Mouse (Mus musculus) forebrain, embryonic 15.5 days (tissue): ENCODE results near the gene Scube2. TPM values are rescaled to one million over a fixed set of nuclear protein-coding genes. Genes with fewer than 3 reads are reported as not detected.
A peak's percentile ranks its signal among the peaks of the same experiment; 100 is the strongest.

Source experiments
- ATAC-seq: fragments of 200-750 bp; cut with Nextera tagmentation; replicated peaks from 2 replicates; pipeline ENCODE4 v1.8.0; 2017; ENCODE audit warnings: mild to moderate bottlenecking, moderate TSS enrichment, moderate library complexity
- H3K27ac ChIP-seq: fragments of 300-500 bp; sonication (generic); replicated peaks from 2 replicates; pipeline ENCODE4 v1.5.1; 2015; ENCODE audit warnings: mild to moderate bottlenecking, inconsistent platforms
- H3K27me3 ChIP-seq: fragments of 300-500 bp; sonication (generic); 2 replicates; pipeline ENCODE4 v1.6.1; 2015; ENCODE audit warnings: inconsistent platforms
- H3K36me3 ChIP-seq: fragments of 300-500 bp; sonication (generic); 2 replicates; pipeline ENCODE4 v1.6.1; 2015; ENCODE audit warnings: mild to moderate bottlenecking, inconsistent platforms
- H3K4me1 ChIP-seq: fragments of 300-500 bp; sonication (generic); 2 replicates; pipeline ENCODE4 v1.6.1; 2015; ENCODE audit warnings: inconsistent platforms
- H3K4me2 ChIP-seq: fragments of 300-500 bp; sonication (generic); replicated peaks from 2 replicates; pipeline ENCODE4 v1.6.1; 2015; ENCODE audit warnings: mild to moderate bottlenecking, inconsistent platforms
- H3K4me3 ChIP-seq: fragments of 300-500 bp; sonication (generic); 2 replicates; pipeline ENCODE4 v1.5.1; 2015; ENCODE audit warnings: mild to moderate bottlenecking, inconsistent platforms
- H3K9ac ChIP-seq: fragments of 300-500 bp; sonication (generic); replicated peaks from 2 replicates; pipeline ENCODE4 v1.6.1; 2015; ENCODE audit warnings: mild to moderate bottlenecking, inconsistent platforms
- H3K9me3 ChIP-seq: fragments of 300-500 bp; sonication (generic); 2 replicates; pipeline ENCODE4 v1.6.1; 2016; ENCODE audit warnings: inconsistent platforms
- WGBS: fragments of 180-500 bp; shearing (Covaris S2); methylation state at CpG from one replicate; pipeline ENCODE4 v1.1.7; 2015; ENCODE audit warnings: mixed read lengths; 5-methylcytosine and 5-hydroxymethylcytosine counted together
- polyA plus RNA-seq: library from polyadenylated mRNA; unstranded; fragments of >200 nt; fragmentation: Nextera tagmentation; extraction: Ambion mirVana; gene quantifications from 2 replicates; pipeline ENCODE4 v1.2.1, GENCODE M21; 2015

Scube2 gene
- polyA plus RNA-seq, 1 experiment from 2014 or later, result 0.92 TPM

DNA sequence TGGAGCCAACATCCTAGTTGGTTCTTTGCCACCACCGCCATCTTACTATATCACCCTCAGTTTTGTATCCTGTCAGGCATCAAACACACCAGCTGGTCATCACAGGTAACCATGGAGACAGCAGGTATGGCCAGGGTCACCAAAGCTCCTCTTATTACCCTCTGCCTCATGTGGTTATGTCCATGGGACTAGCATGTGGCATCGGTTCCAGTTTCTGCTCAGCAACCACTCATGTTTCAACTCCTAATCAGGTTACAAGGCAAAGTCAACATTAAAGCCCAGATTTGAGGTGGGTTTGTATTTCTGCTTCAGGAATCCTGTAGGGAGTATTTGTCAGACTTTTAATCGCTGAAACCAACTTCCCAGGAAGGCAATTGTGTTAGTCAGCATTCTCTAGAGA is 74.7 kb downstream of the Scube2 start:
- no peak overlapping the region for H3K4me3 ChIP-seq
- H3K4me1 ChIP-seq, result no peaks in the 10 kb centered on the region
- H3K9me3 ChIP-seq, result no peaks in the 10 kb centered on the region
- H3K27ac ChIP-seq, result no peak overlapping the region
- H3K27me3 ChIP-seq, result no peaks in the 10 kb centered on the region
- ATAC-seq, result no peak
- no peaks in the 10 kb centered on the region for H3K36me3 ChIP-seq
- WGBS, result 92% methylated on average over 3 of the region's 3 CpGs
- H3K4me2 ChIP-seq, result no peak overlapping the region
- no peak overlapping the region for H3K9ac ChIP-seq

DNA sequence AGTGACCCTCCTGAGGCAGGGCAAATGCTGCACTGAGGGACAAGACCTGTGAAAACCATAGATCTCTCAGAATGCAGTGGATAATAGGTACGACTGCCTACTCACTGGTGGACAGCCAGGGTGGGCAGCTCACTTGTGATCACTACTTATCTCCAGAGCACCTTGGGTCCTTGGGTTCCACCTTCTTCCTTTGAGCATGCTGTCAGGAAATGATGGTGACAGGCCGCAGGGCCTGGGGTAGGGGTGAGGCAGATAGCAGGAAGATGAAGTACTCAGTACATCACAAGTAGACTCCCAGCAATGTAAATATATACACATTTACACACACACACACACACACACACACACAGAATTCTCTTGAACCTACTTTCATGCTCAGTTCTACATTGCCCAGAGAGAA is 77.6 kb downstream of the Scube2 start:
- Histone ChIP-seq H3K9me3 (no peaks in the 10 kb centered on the region), H3K4me2 (no peak overlapping the region), H3K27me3 (peaks cover 5% of the 10 kb centered on the region; the same call in 1 of the 2 replicates), H3K9ac (no peak overlapping the region), H3K4me3 (no peak overlapping the region), H3K36me3 (no peaks in the 10 kb centered on the region), H3K4me1 (peaks cover 9% of the 10 kb centered on the region), H3K27ac (no peak overlapping the region)
- ATAC-seq, result no peak
- WGBS, result 95% methylated on average over 2 of the region's 2 CpGs

- no peaks in the 10 kb centered on the region for H3K36me3 ChIP-seq
- H3K27ac ChIP-seq, result no peak overlapping the region
- ATAC-seq, result no peak; the same call in 1 of the 2 replicates
- H3K4me3 ChIP-seq, result no peak overlapping the region
- H3K27me3 ChIP-seq, result peaks cover 34% of the 10 kb centered on the region
- H3K9me3 ChIP-seq, result no peaks in the 10 kb centered on the region
- 25% methylated on average over 7 of the region's 7 CpGs for WGBS
- no peak overlapping the region for H3K9ac ChIP-seq
- no peak overlapping the region for H3K4me2 ChIP-seq
- peaks cover 26% of the 10 kb centered on the region for H3K4me1 ChIP-seq
Observed at GRCm38 (mm10) chr7:109783281-109783680, 82.2 kb downstream of the Scube2 start.

DNA sequence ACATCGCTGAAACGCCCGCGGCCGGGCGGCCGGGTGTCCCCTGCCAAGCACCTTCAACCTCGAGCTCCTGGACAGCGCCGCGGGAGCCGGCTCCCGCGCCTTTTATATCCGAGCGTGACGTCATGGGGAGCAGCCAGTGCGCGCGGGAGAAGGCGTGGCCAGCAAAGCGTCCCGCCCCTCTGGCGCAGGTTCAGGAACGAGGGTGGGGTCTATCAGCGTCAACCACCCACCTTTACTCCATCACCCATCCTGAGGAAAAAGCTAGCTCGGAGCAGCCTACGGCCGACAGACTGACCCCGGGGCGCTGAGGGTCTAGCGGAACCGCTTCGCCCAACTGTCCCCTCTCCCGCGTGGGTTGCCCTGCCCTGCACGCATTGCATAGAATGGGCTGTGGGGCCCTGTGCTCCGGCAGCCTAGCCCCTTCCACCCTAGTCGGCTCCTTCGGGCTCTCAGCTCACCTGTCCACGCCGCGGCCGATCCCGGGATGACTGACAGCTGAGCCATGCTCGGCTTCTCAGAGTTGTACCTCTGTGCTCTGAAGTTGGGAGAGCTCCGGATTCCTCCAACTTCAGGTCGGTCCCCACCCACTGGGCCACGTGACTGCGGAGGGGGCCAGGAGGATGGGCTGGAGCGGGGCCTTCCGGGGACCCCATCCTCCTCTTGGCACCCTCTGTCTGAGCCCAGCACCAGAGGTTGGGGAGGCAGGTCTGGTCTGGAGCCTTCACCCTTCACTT is 83.8 kb downstream of the Scube2 start, which contains the start of gene Nrip3:
TSS of gene Nrip3 (minus strand) at position 556 of the 734 bp plus-strand sequence.
- peak within 1 kb of the TSS; percentile 58 for H3K4me3 ChIP-seq
- H3K9me3 ChIP-seq, result no peaks in the 10 kb centered on the region
- H3K36me3 ChIP-seq, result no peaks in the 10 kb centered on the region
- peak within 1 kb of the TSS; percentile 48 for H3K9ac ChIP-seq
- ATAC-seq, result peak; percentile 88
- peaks cover 26% of the 10 kb centered on the region for H3K4me1 ChIP-seq
- H3K27me3 ChIP-seq, result peaks cover 37% of the 10 kb centered on the region
- under 1% methylated on average over 52 of the region's 52 CpGs for WGBS
- peak within 1 kb of the TSS; percentile 98 for H3K4me2 ChIP-seq
- no peak within 1 kb of the TSS for H3K27ac ChIP-seq

DNA sequence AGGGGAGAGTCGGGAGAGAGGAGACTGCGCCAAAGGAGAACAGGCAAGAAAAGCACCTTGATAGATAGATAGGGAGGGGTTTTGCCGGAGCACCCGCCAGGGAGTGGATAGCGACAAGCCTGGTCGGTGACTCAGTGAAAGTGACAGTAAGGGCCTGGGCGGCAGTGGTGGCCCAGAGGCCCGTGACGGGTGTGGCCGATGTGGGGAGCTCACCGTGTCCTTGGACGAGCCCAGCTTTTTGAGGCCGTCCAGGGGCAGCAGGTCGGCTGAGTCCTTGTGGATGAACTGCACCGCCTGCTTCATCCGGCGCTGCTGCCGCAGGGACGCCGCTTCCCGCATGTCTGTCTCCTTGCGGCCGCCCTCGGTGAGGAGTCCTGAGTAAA is 84.4 kb downstream of the Scube2 start:
- H3K27me3 ChIP-seq, result peaks cover 37% of the 10 kb centered on the region
- no peak overlapping the region for H3K27ac ChIP-seq
- ATAC-seq, result peak; percentile 47; the same call in 1 of the 2 replicates
- H3K9ac ChIP-seq, result peak overlapping the region; percentile 48
- H3K4me2 ChIP-seq, result peak overlapping the region; percentile 98
- peak overlapping the region; percentile 58 for H3K4me3 ChIP-seq
- no peaks in the 10 kb centered on the region for H3K36me3 ChIP-seq
- H3K9me3 ChIP-seq, result no peaks in the 10 kb centered on the region
- H3K4me1 ChIP-seq, result peaks cover 26% of the 10 kb centered on the region
- 1% methylated on average over 24 of the region's 24 CpGs for WGBS

GRCm38 (mm10) chr7:109772251-109772650 is 93.2 kb downstream of the Scube2 start:
- H3K27ac ChIP-seq, result no peak overlapping the region
- no peaks in the 10 kb centered on the region for H3K27me3 ChIP-seq
- H3K36me3 ChIP-seq, result no peaks in the 10 kb centered on the region
- no peak overlapping the region for H3K9ac ChIP-seq
- H3K4me2 ChIP-seq, result no peak overlapping the region
- H3K4me3 ChIP-seq, result no peak overlapping the region
- no peaks in the 10 kb centered on the region for H3K9me3 ChIP-seq
- H3K4me1 ChIP-seq, result no peaks in the 10 kb centered on the region
- ATAC-seq, result no peak

DNA sequence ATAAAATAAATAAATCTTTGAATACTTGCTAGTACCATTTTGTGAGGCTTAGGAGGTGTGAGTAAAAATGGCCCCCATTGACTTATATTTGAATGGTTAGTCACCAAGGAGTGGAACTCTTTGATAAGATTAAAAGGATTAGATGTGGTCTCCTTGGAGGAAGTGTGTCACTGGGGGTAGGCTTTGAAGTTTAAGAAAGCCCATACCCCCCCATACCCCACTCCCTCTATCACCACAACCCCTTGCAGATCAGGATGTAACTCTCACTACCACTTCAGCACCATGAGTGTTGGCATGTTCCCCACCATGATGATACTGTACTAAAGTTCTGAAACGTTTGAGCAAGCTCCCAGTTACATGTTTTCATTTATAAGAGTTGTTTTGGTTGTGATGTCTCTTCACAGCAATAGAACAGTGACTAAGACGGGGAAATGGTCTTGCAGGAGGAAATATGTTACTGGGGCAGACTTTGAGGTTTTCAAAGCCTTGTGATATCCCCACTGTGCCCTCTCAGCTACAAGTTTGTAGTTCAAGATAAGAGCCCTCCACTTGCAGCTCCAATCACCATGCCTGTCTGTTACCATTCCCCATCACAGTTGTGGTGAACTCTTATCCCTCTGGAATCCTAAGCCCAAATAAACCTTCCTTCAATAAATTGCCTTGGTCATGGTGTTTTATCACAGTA is 96.6 kb downstream of the Scube2 start:
- no peak overlapping the region for H3K4me2 ChIP-seq
- WGBS, result 56% methylated on average over 2 of the region's 2 CpGs
- H3K27ac ChIP-seq, result no peak overlapping the region
- no peaks in the 10 kb centered on the region for H3K27me3 ChIP-seq
- H3K4me3 ChIP-seq, result no peak overlapping the region
- H3K36me3 ChIP-seq, result no peaks in the 10 kb centered on the region
- no peak overlapping the region for H3K9ac ChIP-seq
- peaks cover 4% of the 10 kb centered on the region; the same call in 1 of the 2 replicates for H3K4me1 ChIP-seq
- no peaks in the 10 kb centered on the region for H3K9me3 ChIP-seq
- ATAC-seq, result no peak

DNA sequence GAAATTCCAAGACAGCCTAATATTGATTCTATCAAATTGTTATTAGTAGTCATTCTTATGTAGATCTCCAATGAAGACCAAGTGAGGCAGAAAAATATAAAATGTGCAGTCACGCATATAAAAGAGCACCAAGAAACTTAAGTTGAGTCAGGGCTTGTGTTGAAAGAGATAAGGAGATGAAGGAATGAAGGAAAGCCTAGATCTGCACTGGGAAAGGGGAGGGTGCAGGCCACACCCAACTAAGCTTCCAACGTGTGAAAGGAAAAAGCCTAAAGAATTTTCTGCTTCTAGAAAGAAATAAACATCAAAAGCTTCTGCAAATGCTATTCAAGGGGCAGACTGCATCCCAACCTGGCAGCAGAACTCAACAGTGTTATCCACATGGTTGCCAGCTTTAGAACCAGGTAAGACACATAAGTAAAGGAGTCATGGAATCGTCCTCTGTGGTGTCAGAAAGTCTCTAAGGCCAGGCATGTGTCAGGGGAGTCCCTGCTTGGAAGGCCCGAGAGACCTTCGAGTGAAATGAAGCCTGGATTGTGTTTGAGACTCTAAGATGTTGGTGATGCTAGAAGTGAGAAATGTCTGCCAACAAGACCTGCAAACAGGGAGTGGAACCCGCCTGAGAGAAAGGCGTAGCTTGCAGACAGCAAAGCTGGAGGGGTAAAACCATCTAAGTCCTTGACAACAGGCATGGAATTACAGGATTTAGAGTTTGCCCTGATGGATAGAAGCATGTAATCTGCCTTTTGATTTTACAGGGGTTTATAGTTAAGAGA is 97.7 kb downstream of the Scube2 start:
- H3K36me3 ChIP-seq, result no peaks in the 10 kb centered on the region
- WGBS, result 87% methylated on average over 7 of the region's 7 CpGs
- no peak overlapping the region for H3K4me3 ChIP-seq
- H3K9me3 ChIP-seq, result no peaks in the 10 kb centered on the region
- H3K27ac ChIP-seq, result no peak overlapping the region
- no peak overlapping the region for H3K4me2 ChIP-seq
- no peak overlapping the region for H3K9ac ChIP-seq
- no peaks in the 10 kb centered on the region for H3K27me3 ChIP-seq
- ATAC-seq, result no peak
- peaks cover 11% of the 10 kb centered on the region for H3K4me1 ChIP-seq

DNA sequence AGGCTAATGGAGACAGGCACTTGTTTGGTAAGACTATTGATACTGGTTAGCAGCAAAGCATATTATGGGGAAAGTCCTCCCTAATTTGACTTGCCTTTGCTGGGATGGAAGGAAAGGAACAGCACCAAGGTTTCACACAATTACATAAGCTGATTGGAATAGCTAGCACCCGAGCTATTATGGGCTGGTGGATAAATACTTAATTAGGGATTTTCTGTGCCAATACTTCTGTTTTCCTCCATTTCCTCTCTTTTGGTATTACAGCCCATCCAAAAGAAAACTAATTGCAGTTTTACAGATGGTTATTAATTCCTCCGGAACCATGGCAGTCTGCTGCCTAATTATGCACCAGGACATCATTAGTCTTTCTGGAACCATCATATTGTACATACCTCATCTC is 101.5 kb downstream of the Scube2 start:
- Histone ChIP-seq H3K4me2 (no peak overlapping the region), H3K9me3 (no peaks in the 10 kb centered on the region), H3K27ac (peak overlapping the region; percentile 29; the same call in 1 of the 2 replicates), H3K9ac (no peak overlapping the region), H3K36me3 (no peaks in the 10 kb centered on the region), H3K4me3 (no peak overlapping the region), H3K4me1 (peaks cover 11% of the 10 kb centered on the region), H3K27me3 (no peaks in the 10 kb centered on the region)
- peak; percentile 53; the same call in 1 of the 2 replicates for ATAC-seq
- 24% methylated on average over 2 of the region's 2 CpGs for WGBS

DNA sequence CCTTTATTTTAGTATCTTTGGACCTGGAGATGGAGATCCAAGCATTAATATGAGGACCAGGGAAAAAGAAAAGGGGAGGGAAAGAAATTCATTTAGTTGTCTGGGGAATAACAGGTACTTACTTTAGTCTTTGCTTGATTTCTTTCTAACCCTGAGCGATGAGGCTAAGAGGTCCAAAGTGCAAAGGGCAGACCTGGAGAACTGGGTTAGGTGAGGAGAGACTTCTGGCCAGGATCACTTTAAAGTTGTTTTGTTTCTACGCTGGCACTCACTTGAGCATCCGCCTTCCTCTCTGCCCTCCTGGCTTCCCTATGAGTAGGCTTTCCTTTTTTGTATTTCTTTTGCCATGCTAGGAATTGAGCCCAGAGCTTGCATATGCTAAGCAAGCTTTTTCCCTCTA is 109.2 kb downstream of the Scube2 start:
- 90% methylated on average over 3 of the region's 3 CpGs for WGBS
- Histone ChIP-seq H3K27me3 (no peaks in the 10 kb centered on the region), H3K9me3 (no peaks in the 10 kb centered on the region), H3K4me1 (peaks cover 20% of the 10 kb centered on the region), H3K9ac (no peak overlapping the region), H3K27ac (no peak overlapping the region), H3K4me2 (no peak overlapping the region), H3K4me3 (no peak overlapping the region), H3K36me3 (no peaks in the 10 kb centered on the region)
- no peak for ATAC-seq

DNA sequence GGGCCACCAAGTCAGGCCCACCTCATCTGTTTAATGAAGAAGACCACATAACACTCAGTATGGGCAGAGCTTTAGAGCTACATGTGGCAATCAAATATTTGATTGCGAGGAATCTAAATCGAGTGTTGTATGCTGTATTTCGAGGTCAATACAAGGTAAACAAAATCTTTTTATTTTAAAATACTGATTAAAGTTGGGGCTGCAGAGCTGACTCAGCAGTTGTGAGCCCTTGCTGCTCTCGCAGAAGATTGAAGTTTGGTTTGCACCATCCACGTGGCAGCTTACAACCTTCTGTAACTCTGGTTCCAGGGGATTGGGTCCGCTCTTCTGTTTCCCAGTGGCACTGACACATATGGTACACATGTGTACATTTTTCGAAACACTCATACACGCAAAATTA is 111.4 kb downstream of the Scube2 start:
- WGBS, result 92% methylated on average over 8 of the region's 8 CpGs
- Histone ChIP-seq H3K9me3 (no peaks in the 10 kb centered on the region), H3K4me3 (no peak overlapping the region), H3K9ac (no peak overlapping the region), H3K4me1 (peaks cover 27% of the 10 kb centered on the region), H3K27me3 (no peaks in the 10 kb centered on the region), H3K36me3 (no peaks in the 10 kb centered on the region), H3K4me2 (no peak overlapping the region), H3K27ac (no peak overlapping the region)
- no peak for ATAC-seq
